Mouse (Mus musculus): Measurements from ENCODE around the gene Gfy.
"Not testable (repeated sequence)": the region's sequence is repeated elsewhere in the genome, so short reads cannot be mapped to it uniquely, and the experiment has no call there.

Gfy gene

DNA sequence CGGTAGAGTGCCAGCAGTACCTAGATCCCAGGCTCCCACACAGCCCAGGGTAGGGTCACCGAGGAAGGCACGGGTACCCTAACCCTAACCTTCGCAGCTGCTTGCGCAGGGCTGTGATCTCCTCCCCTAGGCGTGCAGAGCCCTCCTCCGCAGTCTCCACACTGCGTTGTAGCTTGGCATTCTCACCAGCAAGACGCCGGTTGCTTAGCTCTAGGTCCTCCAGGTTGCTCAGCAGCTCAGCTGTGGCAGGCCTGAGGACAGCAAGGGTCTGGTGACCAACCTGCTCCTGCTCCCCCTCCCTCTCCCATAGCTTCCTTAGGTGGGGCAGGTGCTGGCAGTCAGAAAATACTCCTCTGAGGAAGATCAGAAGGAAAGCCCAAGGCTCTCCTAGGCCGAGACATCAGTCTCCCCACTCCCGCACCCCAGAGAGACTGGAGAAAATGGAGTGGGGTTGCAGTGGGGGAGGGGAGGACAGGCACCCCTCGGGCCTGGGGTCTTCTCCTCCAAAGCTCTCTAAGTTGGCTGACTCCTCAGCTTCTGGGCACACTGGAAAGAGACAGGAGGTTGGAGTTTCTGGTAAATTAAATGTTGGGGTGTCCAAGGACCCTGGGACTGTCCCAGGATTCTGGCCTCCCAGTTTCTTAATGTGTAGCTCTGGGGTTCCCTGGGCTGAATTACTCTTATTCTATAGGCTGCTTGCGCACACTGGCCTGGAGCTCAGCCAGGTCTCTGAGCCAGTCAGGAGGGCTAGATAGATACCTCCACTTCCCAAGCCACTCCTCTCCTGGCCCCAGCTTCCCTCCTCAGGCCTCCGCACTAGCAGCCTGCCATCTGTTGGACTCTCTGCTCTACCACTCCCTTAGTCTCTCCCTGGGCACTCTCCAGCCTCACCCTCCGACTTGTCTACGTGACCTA lies 14.8 kb upstream of the Gfy start:
- no peak for DNase-seq (ENCODE audit: low read depth, low spot score)

DNA sequence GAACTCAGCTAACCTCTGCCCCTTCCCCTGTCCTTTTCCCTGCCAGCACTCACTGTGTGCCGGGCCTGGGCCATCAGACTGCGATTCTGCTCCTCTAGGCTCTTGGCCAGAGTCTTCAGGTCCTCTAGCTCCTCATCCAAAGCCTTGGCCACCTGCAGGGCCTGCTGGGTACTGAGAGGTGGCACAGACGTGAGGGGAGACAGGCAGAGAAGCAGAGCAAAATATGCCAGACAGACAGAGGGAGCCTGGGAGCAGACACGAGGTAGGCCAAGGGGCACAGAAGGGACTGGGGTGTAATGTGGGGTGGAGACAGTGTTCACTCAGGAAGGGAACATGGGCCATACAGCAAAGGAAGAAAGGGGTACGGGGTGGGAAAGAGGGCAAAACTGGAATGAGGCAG lies 14.0 kb upstream of the Gfy start:
- no peak for DNase-seq (ENCODE audit: low read depth, low spot score)

DNA sequence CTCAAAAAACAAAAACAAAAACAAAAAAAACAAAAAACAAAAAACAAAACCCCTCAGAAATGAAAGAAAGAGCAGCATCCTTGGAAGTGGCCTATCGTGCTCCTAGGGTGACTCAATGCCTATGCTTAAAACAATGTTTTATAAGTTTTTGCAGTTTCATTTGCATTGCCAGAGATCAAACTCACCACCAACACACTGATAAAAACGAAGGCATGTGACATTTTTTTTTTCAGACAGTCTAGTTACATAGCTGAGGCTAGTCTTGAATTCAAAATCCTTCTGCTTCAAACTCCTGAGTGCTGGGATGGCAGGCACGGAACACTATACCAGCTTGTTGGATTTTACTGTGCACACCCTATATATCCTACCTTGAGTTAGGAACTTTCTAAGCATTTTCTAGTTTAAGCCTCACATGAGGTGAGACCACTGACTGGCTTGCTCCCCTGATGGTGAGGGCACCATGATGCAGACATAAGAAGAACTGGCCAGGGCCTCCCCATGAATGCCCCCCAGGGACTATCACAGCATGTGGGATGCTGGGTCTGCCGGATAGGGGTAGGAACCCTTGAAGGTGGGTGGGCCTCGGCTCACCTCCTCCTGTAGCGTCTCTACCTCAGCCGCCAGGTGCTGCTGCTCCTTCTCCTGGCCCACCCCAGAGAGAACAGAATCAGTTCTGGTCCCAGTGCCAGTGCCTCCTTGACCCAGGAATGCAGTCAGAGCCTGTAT lies 13.4 kb upstream of the Gfy start:
- no peak for DNase-seq (ENCODE audit: low read depth, low spot score)

DNA sequence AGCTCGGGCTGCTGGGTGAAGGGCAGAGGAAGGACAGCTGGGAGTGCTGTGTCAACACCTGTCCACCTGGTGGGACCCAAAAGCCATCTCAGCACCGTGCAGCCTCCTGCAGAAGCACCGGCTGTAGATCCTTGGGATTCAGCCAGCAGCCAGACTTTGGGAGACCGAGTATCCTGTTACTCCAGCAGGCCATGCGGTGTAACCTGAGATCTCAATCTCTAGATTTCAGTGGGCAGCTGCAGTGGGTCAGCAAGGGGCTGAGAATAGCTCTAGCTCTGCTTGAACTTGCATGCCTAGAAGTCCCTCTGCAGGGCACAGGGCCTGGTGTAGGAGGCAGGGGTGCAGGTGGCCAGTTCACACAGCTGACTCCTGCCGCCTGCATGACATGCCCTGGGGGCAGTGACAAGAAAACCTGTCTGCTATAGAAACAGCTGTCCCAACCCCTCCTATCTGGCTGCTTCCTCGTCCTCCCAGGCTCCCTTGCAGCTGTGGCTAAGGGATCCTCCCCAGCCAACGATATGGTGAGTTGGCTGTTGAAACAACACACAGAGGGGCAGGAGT lies 12.5 kb upstream of the Gfy start:
- DNase-seq (ENCODE audit: low read depth, low spot score), result no peak

DNA sequence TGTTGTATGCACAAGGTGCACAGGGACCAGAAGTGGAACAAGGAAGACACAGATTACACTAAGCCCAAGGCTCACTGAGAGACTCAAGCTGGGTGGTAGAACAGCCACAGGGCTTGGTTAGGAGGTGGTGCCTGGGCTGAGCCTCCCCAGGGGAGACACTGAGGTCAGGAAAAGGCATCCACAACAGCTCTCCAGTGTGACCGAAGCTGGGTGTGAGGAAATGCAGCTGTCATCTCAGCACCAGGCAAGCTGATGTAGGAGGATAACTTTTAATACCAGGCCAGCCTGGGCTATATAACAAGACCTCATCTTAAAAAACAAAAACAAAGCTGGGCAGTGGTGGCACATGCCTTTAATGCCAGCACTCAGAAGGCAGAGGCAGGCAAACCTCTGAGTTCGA lies 11.8 kb upstream of the Gfy start:
- DNase-seq (ENCODE audit: low read depth, low spot score), result no peak

DNA sequence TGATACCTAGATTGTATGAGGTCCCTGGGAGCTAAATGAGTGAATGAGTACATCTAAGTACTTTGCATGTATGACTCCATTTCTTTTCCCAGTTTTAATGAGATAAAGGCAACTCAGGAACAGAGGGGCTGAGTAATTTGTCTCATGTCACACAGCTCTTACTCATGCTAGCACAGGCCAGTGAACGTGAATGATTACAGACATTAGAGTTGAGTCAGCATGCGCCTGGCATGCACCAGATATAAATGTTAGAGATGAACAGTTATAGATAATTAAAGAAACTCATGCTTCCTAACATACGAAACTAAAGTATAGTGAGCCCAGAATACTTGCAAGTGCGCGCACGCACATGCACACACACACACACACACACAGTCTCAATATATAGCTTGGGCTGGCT lies 10.8 kb upstream of the Gfy start:
- no peak for DNase-seq (ENCODE audit: low read depth, low spot score)

DNA sequence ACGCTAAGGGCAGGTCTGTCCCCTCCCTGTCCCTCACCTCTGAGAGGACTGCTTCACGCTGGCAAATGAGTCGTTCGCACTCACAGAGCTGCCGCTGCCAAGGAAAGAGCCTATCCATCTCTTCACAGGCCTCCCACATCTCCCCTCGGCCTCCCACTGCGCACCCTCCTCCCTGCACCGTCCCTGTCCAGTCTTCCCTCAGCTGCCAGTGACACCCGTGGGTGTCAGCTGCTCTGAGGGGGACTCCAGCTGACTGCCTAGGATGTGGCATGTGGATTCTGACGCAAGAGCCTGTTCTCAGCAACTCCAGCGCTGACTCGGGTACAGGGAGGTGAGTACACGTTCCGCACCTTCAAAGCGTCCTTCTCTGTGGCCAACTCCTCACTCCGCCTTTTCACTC lies 10.2 kb upstream of the Gfy start:
- no peak for DNase-seq (ENCODE audit: low read depth, low spot score)

DNA sequence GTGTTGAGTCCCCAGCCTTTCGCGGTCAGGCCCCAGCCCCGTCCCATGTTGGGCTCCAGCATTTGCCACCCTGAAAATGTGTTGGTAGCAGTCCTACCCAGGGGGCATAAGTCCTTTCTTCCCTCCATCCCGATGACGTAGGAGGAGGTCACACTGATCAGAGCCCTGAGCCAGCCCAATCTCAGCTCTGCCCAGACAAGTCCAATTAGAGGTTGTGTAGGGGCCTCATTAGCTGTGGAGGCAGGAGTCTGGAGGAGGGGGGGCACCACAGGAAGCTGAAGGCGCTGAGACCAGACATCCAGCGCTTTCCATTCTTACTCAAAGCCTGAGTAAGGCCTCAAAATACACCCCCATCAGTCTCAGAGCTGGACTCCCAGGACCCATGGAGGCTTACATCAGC lies 6.6 kb upstream of the Gfy start:
- DNase-seq (ENCODE audit: low read depth, low spot score), result no peak

DNA sequence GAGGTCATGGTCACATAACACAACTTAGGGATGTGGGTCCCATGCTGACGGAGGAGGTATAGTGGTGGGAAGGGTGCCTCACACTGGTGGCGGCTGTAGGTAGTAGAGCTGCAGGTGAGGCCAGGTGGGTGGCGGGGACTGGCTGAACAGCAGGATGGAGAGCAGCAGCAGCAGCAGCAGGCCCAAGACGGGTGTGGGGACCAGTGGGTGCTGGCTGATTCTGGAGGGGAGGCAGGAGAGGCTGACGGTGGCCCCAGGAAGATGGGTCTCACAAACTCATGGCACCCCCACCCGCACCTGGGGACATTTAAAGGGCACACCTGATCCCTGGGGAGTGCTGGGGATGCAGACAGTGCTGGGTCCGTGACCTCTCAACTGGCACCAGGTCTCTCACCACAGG lies 4.3 kb upstream of the Gfy start:
- no peak for DNase-seq (ENCODE audit: low read depth, low spot score)

DNA sequence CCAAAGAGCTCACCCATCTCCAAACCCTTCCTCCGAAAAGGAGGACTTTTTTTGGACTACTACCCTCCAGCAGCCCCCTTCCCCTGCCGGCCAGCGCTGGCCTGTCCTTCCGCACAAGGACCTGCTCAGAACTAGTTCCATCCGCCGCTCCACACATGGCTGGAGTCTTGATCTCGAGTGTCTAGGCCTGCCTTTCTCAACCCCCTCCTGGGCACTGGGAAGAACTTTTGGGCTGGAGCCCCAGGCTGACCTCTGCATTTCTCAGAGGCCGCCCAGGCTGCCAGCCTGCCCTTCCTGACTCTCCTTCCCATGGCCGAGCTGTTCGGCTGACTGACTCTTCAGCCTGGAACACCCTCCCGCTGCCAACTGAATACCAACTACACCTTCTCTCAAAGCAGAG lies 3.2 kb upstream of the Gfy start:
- no peak for DNase-seq (ENCODE audit: low read depth, low spot score)

DNA sequence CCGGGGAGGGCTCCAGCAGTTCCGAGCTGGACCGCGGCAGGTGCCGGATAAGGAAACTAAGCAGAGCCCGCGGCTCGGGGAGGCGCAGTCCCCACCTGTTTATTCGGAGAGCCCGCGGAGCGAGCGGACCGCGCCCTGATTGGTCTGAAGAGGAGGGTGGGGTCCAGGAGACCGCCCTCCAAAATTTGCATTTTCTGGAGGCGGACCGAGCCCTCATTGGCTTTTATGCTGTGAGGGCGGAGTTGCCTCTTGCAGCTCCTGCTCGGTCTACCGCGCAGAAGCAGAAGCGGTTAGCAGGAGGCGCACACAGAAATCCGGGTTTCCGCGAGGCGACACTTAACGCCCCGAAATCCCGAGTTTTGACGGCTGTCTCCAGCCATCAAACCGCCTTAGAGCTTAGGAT lies 2.8 kb upstream of the Gfy start:
- DNase-seq (ENCODE audit: low read depth, low spot score), result no peak

DNA sequence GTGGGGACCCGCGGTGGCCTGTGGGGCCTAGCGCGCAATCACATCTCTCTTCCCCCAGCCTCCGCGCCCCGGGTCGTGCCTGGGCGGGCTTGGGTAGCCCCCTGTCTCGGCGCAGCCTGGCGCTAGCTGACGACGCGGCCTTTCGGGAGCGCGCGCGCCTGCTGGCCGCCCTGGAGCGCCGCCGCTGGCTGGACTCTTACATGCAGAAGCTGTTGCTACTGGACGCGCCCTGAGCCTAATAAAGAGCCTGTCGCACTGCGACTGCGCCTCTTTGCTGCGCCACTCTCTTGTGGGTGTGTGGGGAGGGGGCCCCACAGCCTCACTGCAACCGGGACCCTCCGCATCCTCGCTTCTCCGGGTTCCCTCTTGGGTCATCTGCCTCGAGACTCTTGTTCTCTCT lies 2.2 kb upstream of the Gfy start:
- no peak for DNase-seq (ENCODE audit: low read depth, low spot score)

DNA sequence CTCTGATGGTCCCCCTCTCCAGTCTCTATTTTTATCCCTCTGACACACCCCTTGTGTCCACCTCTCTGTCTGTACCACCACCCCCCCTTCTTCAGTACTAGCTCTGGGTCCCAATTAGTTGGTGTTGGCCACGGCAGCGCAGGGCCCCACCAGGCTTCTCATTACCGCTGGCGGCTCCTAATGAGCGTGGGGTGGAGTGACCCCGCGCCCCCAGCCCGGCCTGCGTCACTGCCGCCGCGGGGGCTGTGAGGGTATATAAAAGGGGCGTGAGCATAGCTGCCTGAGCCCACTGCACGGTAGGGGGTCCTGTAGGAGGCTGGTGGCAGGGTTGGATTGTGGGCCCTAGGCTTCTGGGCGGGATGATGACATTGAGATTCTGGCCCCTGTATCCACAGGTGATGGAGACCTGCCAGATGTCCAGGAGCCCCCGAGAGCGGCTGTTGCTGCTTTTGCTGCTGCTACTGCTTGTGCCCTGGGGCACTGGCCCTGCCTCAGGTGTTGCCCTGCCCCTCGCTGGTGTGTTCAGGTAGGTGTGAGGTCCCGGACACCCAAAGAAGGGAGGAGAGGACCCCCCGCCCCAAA lies 1.6 kb upstream of the Gfy start, which contains the start of gene Pth2:
TSS of gene Pth2 (plus strand) at position 100 of the 582 bp plus-strand sequence.
- DNase-seq (ENCODE audit: low read depth, low spot score), result no peak

DNA sequence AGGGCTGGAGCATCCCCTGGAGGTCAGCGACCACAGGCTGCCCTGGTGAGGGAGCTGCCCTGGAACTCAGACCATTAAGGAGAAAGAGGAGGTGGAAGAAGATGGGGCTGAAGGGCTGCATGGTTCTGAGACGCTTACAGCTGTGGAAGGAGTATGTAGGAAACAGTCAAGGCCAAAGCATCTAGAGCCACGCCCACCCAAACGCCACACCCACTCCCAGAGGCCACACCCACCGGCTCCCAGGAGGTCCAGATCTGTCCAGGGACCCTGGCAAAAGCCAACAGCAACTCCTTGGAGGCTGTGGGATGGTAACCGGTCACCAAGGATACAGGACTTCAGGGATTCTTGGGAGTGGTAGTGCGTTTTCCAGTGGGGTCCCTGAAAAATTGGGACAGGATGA lies 819 bp downstream of the Gfy start:
- DNase-seq (ENCODE audit: low read depth, low spot score), result no peak

DNA sequence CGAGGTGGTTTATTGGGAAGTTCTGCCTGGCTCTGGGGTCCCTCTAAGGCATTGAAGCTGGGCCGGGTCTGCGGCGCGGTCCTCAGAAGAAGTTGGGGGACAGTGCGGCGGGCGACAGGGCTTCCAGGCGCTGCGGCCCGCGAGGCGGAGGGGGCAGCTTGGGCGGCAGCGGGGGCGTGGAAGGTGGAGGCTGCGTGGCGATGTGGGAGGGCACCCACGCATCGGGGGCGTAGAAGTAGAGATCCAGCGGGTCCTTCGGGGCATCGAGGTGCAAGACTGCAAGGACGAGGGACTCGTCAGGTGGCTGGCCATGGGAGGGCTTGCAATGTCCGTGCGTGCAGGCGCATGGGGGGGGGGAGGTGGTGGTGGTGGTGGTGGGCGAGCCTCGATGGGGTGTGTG lies 3.0 kb downstream of the Gfy start:
- DNase-seq (ENCODE audit: low read depth, low spot score), result no peak

DNA sequence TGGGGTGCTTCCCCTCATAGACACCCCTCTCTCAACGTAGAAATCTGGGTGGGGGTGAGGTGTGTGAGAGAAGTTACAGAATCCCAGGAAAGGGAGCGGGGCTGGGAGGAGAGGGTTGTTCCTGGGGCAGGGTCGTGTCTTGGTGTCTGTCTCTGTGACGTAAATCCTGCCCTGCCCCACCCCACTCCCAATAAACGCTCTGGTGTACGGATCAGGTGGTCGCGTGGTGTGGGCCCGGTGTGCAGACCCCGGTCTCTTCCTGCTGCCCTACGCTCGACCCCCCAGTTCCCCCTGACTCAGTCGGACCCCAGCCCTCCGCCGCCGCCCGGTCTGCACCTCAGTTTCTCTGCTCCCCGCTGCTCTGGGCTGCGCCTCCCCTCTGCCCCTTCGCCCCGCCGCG lies 3.4 kb downstream of the Gfy start:
- DNase-seq (ENCODE audit: low read depth, low spot score), result no peak

DNA sequence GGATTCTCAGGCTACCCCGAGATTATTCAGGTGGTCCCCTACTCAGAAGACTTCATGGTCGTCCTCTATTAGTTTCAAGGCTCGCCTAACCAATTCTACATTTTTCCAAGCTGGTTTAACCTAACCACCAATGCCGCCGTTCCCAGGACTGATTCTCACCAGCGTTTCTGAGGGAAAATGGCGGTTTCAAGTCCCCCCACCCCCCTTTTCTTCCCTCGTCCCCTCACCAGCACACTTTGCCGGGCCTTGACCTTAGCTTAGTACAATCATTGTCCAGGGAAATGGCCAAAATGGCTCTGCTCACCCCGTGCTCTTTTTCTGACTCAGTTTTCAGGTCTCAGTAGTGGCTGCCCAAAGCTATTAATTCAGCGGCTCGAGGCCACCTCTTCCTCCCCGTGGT lies 4.0 kb downstream of the Gfy start:
- DNase-seq (ENCODE audit: low read depth, low spot score), result no peak

DNA sequence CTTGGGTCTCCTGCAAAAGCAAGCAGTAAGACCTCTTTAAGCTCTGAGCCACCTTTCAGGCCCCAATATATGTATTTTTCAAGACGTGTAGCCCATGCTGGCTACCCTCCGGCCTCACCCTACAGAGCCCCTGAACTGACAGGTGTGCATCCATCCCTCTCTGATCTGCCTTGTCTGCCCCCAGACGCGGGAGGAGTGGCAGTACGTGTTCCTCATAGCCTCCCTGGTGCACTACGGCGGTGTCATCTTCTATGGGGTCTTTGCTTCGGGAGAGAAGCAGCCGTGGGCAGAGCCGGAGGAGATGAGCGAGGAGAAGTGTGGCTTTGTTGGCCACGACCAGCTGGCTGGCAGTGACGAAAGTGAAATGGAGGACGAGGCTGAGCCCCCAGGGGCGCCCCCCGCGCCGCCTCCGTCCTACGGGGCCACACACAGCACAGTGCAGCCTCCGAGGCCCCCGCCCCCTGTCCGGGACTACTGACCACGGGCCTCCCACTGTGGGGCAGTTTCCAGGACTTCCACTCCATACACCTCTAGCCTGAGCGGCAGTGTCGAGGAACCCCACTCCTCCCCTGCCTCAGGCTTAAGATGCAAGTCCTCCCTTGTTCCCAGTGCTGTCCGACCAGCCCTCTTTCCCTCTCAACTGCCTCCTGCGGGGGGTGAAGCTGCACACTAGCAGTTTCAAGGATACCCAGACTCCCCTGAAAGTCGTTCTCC lies 4.6 kb downstream of the Gfy start:
- no peak for DNase-seq (ENCODE audit: low read depth, low spot score)

DNA sequence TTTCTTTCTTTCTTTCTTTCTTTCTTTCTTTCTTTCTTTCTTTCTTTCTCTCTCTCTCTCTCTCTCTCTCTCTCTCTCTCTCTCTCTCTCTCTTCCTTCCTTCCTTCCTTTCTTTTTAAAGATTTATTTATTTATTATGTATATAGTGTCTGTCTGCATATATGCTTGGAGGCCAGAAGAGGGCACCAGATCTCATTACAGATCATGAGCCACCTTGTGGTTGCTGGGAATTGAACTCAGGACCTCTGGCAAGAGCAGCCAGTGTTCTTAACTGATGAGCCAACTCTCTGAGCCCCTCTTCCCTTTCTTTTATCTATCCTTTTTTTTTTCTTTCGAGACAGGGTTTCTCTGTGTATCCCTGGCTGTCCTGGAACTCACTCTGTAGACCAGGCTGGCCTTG lies 5.6 kb downstream of the Gfy start:
- not testable (repeated sequence) for DNase-seq (ENCODE audit: low read depth, low spot score)

DNA sequence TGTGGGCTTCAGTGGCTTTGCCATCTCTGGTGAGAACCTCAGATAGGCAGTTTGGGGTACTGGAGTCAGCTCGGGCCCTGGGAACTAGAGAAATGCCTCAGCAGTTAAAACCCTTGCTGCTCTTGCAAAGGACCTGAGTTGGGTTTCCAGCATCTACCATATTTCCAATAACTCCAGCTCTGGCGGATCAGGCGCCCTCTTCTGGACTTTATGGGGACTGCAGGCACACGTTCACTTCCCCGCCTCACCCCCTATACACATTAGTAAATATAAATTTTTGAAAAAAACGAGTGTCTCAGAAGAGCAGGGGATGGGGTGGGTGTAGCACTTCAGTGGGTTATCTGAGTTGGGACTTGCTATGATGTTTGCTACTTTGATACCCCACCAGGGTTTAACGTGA lies 6.4 kb downstream of the Gfy start:
- no peak for DNase-seq (ENCODE audit: low read depth, low spot score)

DNA sequence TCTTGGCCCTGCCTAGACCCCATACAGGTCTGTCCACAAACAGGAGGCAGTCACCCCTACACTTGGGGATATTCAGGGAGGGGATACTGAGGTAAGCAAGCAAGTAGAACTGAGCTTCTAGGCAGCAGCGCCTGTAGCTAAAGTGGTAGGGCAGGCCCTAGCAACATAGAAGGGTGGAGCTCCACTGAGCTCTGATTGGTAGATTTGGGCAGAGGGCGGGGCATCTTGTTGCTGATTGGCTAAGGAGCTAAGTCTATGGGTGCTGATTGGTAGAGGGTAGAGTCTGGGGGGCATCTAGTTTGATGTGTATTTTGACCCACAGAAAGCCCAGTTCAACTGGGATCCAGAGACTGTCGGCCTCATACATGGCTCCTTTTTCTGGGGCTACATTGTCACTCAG lies 9.9 kb downstream of the Gfy start:
- no peak for DNase-seq (ENCODE audit: low read depth, low spot score)

DNA sequence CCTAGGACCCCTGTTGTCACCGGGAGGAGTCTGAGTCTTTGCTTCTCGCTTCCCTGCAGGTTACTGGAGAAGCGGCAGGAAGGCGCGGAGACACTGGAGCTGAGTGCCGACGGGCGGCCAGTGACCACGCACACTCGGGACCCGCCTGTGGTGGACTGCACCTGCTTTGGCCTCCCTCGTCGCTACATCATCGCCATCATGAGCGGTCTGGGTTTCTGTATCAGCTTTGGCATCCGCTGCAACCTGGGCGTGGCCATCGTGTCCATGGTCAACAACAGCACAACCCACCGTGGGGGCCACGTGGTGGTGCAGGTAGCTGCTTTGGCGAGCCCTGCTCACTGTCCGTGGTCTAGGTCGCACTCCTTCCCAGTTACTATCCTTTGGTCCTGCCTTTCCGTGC lies 10.7 kb downstream of the Gfy start:
- DNase-seq (ENCODE audit: low read depth, low spot score), result no peak

Measured in retina, adult 2 months (tissue).